14 mouse cellular contexts compared by ENCODE assay signal in the genomic region with DNA sequence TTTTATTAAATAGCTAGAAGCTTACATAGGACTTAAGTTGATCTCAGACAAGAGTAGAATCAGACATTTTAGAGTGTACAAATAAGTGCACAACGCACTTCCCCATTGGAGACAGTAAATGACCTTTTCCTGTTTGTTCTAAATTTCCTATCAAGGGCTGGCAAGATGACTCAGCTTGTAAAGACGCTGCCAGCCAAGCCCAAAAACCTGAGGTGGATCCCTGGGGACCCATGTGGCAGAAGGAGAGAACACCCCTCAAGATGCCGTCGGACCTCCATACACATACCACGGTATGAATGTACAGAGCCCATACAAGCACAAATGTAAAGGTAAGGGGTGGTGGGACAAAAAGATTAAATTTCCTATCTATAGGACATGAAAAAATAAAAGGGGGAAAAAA. TPM values are rescaled to one million over a fixed set of nuclear protein-coding genes. Genes with fewer than 3 reads are reported as not detected.
DNase-seq lines count a peak whose midpoint lies in the region; ATAC-seq lines count a peak whose summit lies in the region.
"Had no signal": no experiment of that assay in that cellular context is flagged by ENCODE, and none has a peak within 500 bp of the region (broad histone marks: within the 10 kb centered on the region; RNA-seq: fewer than 3 reads in every experiment).

No protein-coding gene starts in this region.

- H3K4me1 ChIP-seq in heart, embryonic 13.5 days: peaks cover 14% of the 10 kb centered on the region
- peaks cover 12% of the 10 kb centered on the region; the same call in 1 of the 2 replicates for H3K4me1 ChIP-seq in heart, embryonic 10.5 days

- WGBS in heart, embryonic 13.5 days: 71% methylated on average over 5 of the region's 5 CpGs
- 75% methylated on average over 5 of the region's 5 CpGs for WGBS in heart, embryonic 10.5 days

- H3K36me3 ChIP-seq in heart, embryonic 13.5 days: no peaks in the 10 kb centered on the region
- H3K36me3 ChIP-seq in heart, embryonic 10.5 days: no peaks in the 10 kb centered on the region
- H3K36me3 ChIP-seq: forebrain, embryonic 12.5 days had no signal

- no peaks in the 10 kb centered on the region for H3K27me3 ChIP-seq in heart, embryonic 13.5 days (replicated peaks)
- H3K27me3 ChIP-seq in heart, embryonic 10.5 days (ENCODE audit: insufficient read depth, poor library complexity, severe bottlenecking): no peaks in the 10 kb centered on the region
- H3K27me3 ChIP-seq: CH12.LX; forebrain, embryonic 12.5 days had no signal

- H3K4me3 ChIP-seq in heart, embryonic 13.5 days: no peak overlapping the region
- H3K4me3 ChIP-seq in heart, embryonic 10.5 days: no peak overlapping the region
- H3K4me3 ChIP-seq: forebrain, embryonic 12.5 days had no signal

- no peak for DNase-seq in heart, embryonic 10.5 days (ENCODE audit: low spot score)
- DNase-seq in urinary bladder, postnatal 14 days (ENCODE audit: low spot score): peak; percentile 17
- no peak for DNase-seq in urinary bladder, adult 2 months (ENCODE audit: low spot score)
- DNase-seq in right cerebral cortex, postnatal 36 days (ENCODE audit: low spot score in 2 of 2): no peak
- DNase-seq in layer of hippocampus, adult 11-12 months (ENCODE audit: low spot score): no peak
- DNase-seq in left cerebral cortex, adult 18-20 months (ENCODE audit: low spot score in 2 of 2): no peak
- DNase-seq: cerebellum, adult 18-20 months; gastrocnemius, postnatal 25 days; thymus, adult 2 months had no signal

- ATAC-seq in heart, embryonic 13.5 days (ENCODE audit: extremely low read depth, insufficient number of reproducible peaks, low FRiP score, low TSS enrichment): no peak
- ATAC-seq in common myeloid progenitor, adult 5-6 weeks (replicated peaks; ENCODE audit: low read depth, poor library complexity, severe bottlenecking): peak; percentile 52
- ATAC-seq: hindbrain, postnatal 0 days had no signal

- H3K9ac ChIP-seq in heart, embryonic 13.5 days: no peak overlapping the region
- H3K9ac ChIP-seq: forebrain, embryonic 12.5 days had no signal

- H3K4me2 ChIP-seq in heart, embryonic 13.5 days: no peak overlapping the region
- H3K4me2 ChIP-seq: forebrain, embryonic 12.5 days had no signal

- no peaks in the 10 kb centered on the region for H3K9me3 ChIP-seq in heart, embryonic 13.5 days
- no peaks in the 10 kb centered on the region for H3K9me3 ChIP-seq in heart, embryonic 10.5 days
- H3K9me3 ChIP-seq: forebrain, embryonic 12.5 days had no signal

- peak overlapping the region; percentile 40 for H3K27ac ChIP-seq in heart, embryonic 13.5 days (replicated peaks)
- H3K27ac ChIP-seq in heart, embryonic 10.5 days: no peak overlapping the region
- H3K27ac ChIP-seq: forebrain, embryonic 12.5 days; hindbrain, postnatal 0 days had no signal

RNA-seq across cellular contexts. Expression of gene Rab31, which starts 35.4 kb away (rescaled TPM):
- 23.9 and 27.8 TPM in 2 replicates for polyA plus RNA-seq in heart, embryonic 13.5 days (2015; fragmentation: Nextera tagmentation; extraction: Ambion mirVana)
- 35.7 and 42.2 TPM in 2 replicates for polyA plus RNA-seq in heart, embryonic 10.5 days (2016; fragmentation: Nextera tagmentation; extraction: Ambion mirVana)
- 34.2 and 35.0 TPM in 2 replicates for polyA plus RNA-seq in urinary bladder, adult 2 months (2012; rRNA removed)
- total RNA-seq in common myeloid progenitor, adult 5-6 weeks (2017): 45.9 and 56.4 TPM in 2 replicates
- total RNA-seq in left cerebral cortex, adult 18-20 months (2021): 10 to 100 TPM; 50.2 to 51.1 TPM

RNA-seq across cellular contexts. Expression of gene Ppp4r1, which starts 45.2 kb away (rescaled TPM):
- polyA plus RNA-seq in heart, embryonic 13.5 days (2015; fragmentation: Nextera tagmentation; extraction: Ambion mirVana): 28.1 and 28.7 TPM in 2 replicates
- 42.9 and 43.2 TPM in 2 replicates for polyA plus RNA-seq in heart, embryonic 10.5 days (2016; fragmentation: Nextera tagmentation; extraction: Ambion mirVana)
- polyA plus RNA-seq in urinary bladder, adult 2 months (2012; rRNA removed): 37.1 and 37.8 TPM in 2 replicates
- total RNA-seq in common myeloid progenitor, adult 5-6 weeks (2017): 53.1 and 60.4 TPM in 2 replicates
- 10 to 100 TPM; 36.3 to 45.4 TPM for total RNA-seq in left cerebral cortex, adult 18-20 months (2021)
